Mouse (Mus musculus) intestine, embryonic 16.5 days (tissue): Measurements from ENCODE around the gene Gm7102. TPM values are rescaled to one million over a fixed set of nuclear protein-coding genes. Genes with fewer than 3 reads are reported as not detected.

ENCODE experiments used
- ATAC-seq: fragments of 200-750 bp; cut with Nextera tagmentation; 2 replicates; pipeline ENCODE4 v1.8.0; 2017; ENCODE audit warnings: moderate TSS enrichment, moderate library complexity
- H3K27ac ChIP-seq: fragments of 300-500 bp; sonication (generic); 2 replicates; pipeline ENCODE4 v1.5.1; 2014; ENCODE audit warnings: mild to moderate bottlenecking, low read length
- H3K27me3 ChIP-seq: fragments of 300-500 bp; sonication (generic); replicated peaks from 2 replicates; pipeline ENCODE4 v1.6.1; 2014; ENCODE audit warnings: low read length, control low read depth, mixed read lengths; ENCODE audit not compliant: control insufficient read depth, insufficient read depth
- H3K36me3 ChIP-seq: fragments of 300-500 bp; sonication (generic); 2 replicates; pipeline ENCODE4 v1.6.1; 2014; ENCODE audit warnings: low read length, control low read depth; ENCODE audit not compliant: control insufficient read depth, insufficient read depth
- H3K4me1 ChIP-seq: fragments of 300-500 bp; sonication (generic); 2 replicates; pipeline ENCODE4 v1.6.1; 2014; ENCODE audit warnings: low read length, control low read depth, mixed read lengths; ENCODE audit not compliant: control insufficient read depth, insufficient read depth
- H3K4me2 ChIP-seq: fragments of 300-500 bp; sonication (generic); 2 replicates; pipeline ENCODE4 v1.6.1; 2014; ENCODE audit warnings: low read depth, low read length, control low read depth
- H3K4me3 ChIP-seq: fragments of 300-500 bp; sonication (generic); 2 replicates; pipeline ENCODE4 v1.5.1; 2014; ENCODE audit warnings: mild to moderate bottlenecking, low read length
- H3K9ac ChIP-seq: fragments of 300-500 bp; sonication (generic); 2 replicates; pipeline ENCODE4 v1.6.1; 2014; ENCODE audit warnings: low read depth, low read length
- H3K9me3 ChIP-seq: fragments of 300-500 bp; sonication (generic); 2 replicates; pipeline ENCODE4 v1.6.1; 2016; ENCODE audit warnings: low read length, control low read depth; ENCODE audit not compliant: control insufficient read depth
- WGBS: fragments of 180-500 bp; shearing (Covaris S2); extraction: QIAGEN DNeasy Blood & Tissue Kit; methylation state at CpG from one replicate; pipeline ENCODE4 v1.1.7; 2014; 5-methylcytosine and 5-hydroxymethylcytosine counted together
- polyA plus RNA-seq: library from polyadenylated mRNA; unstranded; fragments of >200 nt; fragmentation: Nextera tagmentation; extraction: Ambion mirVana; gene quantifications from 2 replicates; pipeline ENCODE4 v1.2.1, GENCODE M21; 2015

The Gm7102 gene
- polyA plus RNA-seq, 1 experiment from 2014 or later = 0.18 TPM

GRCm38 (mm10) chr19:61141299-61141698 is 34.8 kb downstream of the Gm7102 start:
- H3K4me2 ChIP-seq = peak overlapping the region; percentile 60
- H3K27ac ChIP-seq = peak overlapping the region; percentile 66
- peaks cover 6% of the 10 kb centered on the region for H3K4me1 ChIP-seq
- peak; percentile 6; the same call in 1 of the 2 replicates for ATAC-seq
- H3K27me3 ChIP-seq = no peaks in the 10 kb centered on the region
- H3K36me3 ChIP-seq = no peaks in the 10 kb centered on the region
- no peaks in the 10 kb centered on the region for H3K9me3 ChIP-seq
- peak overlapping the region; percentile 88 for H3K4me3 ChIP-seq
- peak overlapping the region; percentile 60 for H3K9ac ChIP-seq
- WGBS = 22% methylated on average over 4 of the region's 4 CpGs

GRCm38 (mm10) chr19:61140342-61141206 is 35.5 kb downstream of the Gm7102 start, which contains the start of gene Zfp950:
Gene Zfp950, minus strand, starts transcription at chr19:61140840.
- WGBS = under 1% methylated on average over 18 of the region's 18 CpGs
- Histone ChIP-seq H3K4me3 (peak within 1 kb of the TSS; percentile 88), H3K9me3 (no peaks in the 10 kb centered on the region), H3K4me1 (peaks cover 6% of the 10 kb centered on the region), H3K36me3 (no peaks in the 10 kb centered on the region), H3K4me2 (peak within 1 kb of the TSS; percentile 61), H3K27ac (peak within 1 kb of the TSS; percentile 76), H3K9ac (peak within 1 kb of the TSS; percentile 87), H3K27me3 (no peaks in the 10 kb centered on the region)
- peak; percentile 100 for ATAC-seq

GRCm38 (mm10) chr19:61138655-61139054 is 37.5 kb downstream of the Gm7102 start:
- ATAC-seq = no peak

GRCm38 (mm10) chr19:61131096-61131495 is 45.0 kb downstream of the Gm7102 start:
- ATAC-seq = no peak
- Histone ChIP-seq H3K27me3 (no peaks in the 10 kb centered on the region), H3K4me1 (no peaks in the 10 kb centered on the region), H3K9ac (no peak overlapping the region), H3K27ac (no peak overlapping the region), H3K4me2 (no peak overlapping the region), H3K4me3 (no peak overlapping the region), H3K9me3 (no peaks in the 10 kb centered on the region), H3K36me3 (no peaks in the 10 kb centered on the region)
- 92% methylated on average over 10 of the region's 10 CpGs for WGBS

More at GRCm38 (mm10) chr19:61138655-61139054, 37.5 kb downstream of the Gm7102 start:
- Histone ChIP-seq H3K9me3 (no peaks in the 10 kb centered on the region), H3K27me3 (no peaks in the 10 kb centered on the region), H3K4me1 (peaks cover 6% of the 10 kb centered on the region), H3K9ac (no peak overlapping the region), H3K36me3 (no peaks in the 10 kb centered on the region), H3K27ac (no peak overlapping the region), H3K4me3 (no peak overlapping the region), H3K4me2 (no peak overlapping the region)

Other genes starting within 250 kb of the Gm7102 start
- gene Zfp950, start 35.5 kb downstream of the Gm7102 start, polyA plus RNA-seq = 31.1 and 34.2 TPM in 2 replicates
- not detected in 2 replicates for gene Gm6020, start 7.6 kb upstream of the Gm7102 start, polyA plus RNA-seq
- 35.6 and 36.5 TPM in 2 replicates for gene Csf2ra, start 52.1 kb upstream of the Gm7102 start, polyA plus RNA-seq
- gene Gm21060, start 120.8 kb upstream of the Gm7102 start, polyA plus RNA-seq = not detected in 2 replicates